Mouse (Mus musculus): ENCODE measurements around the gene Gga3. TPM values are rescaled to one million over a fixed set of nuclear protein-coding genes. Genes with fewer than 3 reads are reported as not detected.

The Gga3 gene
- polyA plus RNA-seq, 1 experiment from 2014 or later, result 19.2 TPM

DNA sequence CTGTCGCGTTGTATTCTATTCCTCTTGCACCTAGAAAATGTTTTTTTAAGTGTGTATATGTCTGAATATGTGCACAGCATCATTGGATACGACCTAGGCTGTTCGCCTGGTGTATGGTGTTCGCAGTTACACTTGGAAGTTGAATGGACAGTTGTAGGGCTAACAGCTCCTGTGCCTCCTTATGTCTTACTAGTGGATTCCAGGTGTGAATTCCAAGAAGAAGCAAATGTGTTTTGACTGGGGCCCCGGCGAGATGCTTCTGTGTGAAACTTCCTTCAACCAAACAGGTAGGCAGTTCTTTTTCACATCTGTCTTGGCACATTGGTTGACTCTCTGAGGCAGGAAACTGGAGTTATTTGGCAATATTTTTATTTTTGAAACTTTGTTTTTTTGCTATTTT lies 38.9 kb downstream of the Gga3 start:
- H3K27me3 ChIP-seq (replicated peaks; ENCODE audit: control insufficient read depth, insufficient read depth, low read length), result no peaks in the 10 kb centered on the region
- H3K9me3 ChIP-seq (ENCODE audit: control insufficient read depth, low read length), result no peaks in the 10 kb centered on the region
- peaks cover 37% of the 10 kb centered on the region for H3K36me3 ChIP-seq (ENCODE audit: control insufficient read depth, insufficient read depth, low read length)
- no peak overlapping the region for H3K27ac ChIP-seq (ENCODE audit: low read depth)
- H3K9ac ChIP-seq (ENCODE audit: low read length), result peak overlapping the region; percentile 76
- WGBS, result 21% methylated on average over 7 of the region's 7 CpGs
- H3K4me3 ChIP-seq (ENCODE audit: low read depth, low read length), result peak overlapping the region; percentile 92
- DNase-seq (ENCODE audit: low spot score) (no peak), ATAC-seq (replicated peaks; ENCODE audit: low FRiP score, low TSS enrichment, low read depth) (no peak)
- H3K4me2 ChIP-seq (ENCODE audit: low read length), result peak overlapping the region; percentile 69
- H3K4me1 ChIP-seq (replicated peaks; ENCODE audit: control insufficient read depth, insufficient read depth, low read length), result peaks cover 7% of the 10 kb centered on the region

DNA sequence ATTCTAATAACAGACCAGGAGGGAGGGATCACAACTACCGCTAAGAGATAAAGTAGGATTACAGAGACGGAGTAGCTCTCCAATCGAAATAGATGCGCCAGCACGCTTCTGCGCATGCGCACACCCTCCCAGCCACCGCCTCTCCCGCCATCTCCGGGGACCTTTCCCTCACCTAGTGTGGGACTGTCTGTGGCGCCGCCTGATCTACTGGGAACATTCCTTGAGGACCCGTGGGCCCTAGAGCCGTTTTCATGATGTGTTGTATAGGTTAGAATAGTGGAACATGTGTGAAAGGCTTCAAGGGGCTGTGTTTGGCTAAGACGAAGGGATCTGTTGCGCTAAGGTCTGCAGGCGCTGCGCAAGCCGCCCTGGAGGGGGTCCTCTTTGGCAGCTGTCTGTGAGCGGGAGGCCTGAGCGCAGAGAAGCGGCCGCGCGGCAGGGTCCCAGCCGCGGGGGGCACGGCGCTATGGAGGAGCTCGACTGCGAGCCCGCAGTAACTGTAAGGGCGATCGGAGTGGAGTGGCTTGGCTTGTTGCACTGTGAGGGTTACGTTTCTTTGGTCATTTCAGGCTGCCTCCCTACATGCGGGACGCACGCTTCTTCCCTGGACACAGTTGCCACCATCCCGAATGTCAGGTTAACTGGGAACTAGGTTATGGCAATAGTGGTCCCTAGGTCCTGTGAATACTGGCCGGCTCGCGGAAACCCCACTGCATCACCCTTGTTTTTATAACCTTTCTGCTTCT lies 39.6 kb downstream of the Gga3 start, which contains the start of gene Nup85:
TSS of gene Nup85 (plus strand) at position 371 of the 746 bp plus-strand sequence.
- Histone ChIP-seq H3K27ac (ENCODE audit: low read depth) (peak within 1 kb of the TSS; percentile 86), H3K9ac (ENCODE audit: low read length) (peak within 1 kb of the TSS; percentile 76), H3K36me3 (ENCODE audit: control insufficient read depth, insufficient read depth, low read length) (peaks cover 30% of the 10 kb centered on the region), H3K27me3 (replicated peaks; ENCODE audit: control insufficient read depth, insufficient read depth, low read length) (no peaks in the 10 kb centered on the region), H3K9me3 (ENCODE audit: control insufficient read depth, low read length) (no peaks in the 10 kb centered on the region), H3K4me1 (replicated peaks; ENCODE audit: control insufficient read depth, insufficient read depth, low read length) (peaks cover 7% of the 10 kb centered on the region), H3K4me3 (ENCODE audit: low read depth, low read length) (peak within 1 kb of the TSS; percentile 92), H3K4me2 (ENCODE audit: low read length) (peak within 1 kb of the TSS; percentile 69)
- ATAC-seq (replicated peaks; ENCODE audit: low FRiP score, low TSS enrichment, low read depth), result peak; percentile 93
- WGBS, result under 1% methylated on average over 42 of the region's 42 CpGs
- peak; percentile 100 for DNase-seq (ENCODE audit: low spot score)

DNA sequence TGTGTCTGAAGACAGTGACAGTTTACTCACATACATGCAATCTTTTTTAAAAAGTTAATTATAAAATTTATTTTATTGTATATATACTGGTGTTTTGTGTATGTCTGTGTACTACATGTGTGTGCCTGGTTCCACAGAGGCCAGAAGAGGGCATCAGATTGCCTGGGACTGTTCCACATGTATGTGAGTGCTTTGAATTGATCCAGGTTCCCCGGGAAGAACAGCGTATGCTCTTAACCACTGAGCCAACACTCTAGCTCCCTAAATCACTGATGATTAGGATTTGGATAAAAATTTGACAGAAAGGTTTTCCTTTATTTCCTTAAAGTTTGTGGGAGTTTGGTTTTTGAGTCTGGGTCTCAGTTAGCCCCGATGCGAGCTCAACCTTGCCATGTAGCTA lies 40.4 kb downstream of the Gga3 start:
- 41% methylated on average over 4 of the region's 4 CpGs for WGBS
- peaks cover 7% of the 10 kb centered on the region for H3K4me1 ChIP-seq (replicated peaks; ENCODE audit: control insufficient read depth, insufficient read depth, low read length)
- DNase-seq (ENCODE audit: low spot score), result peak; percentile 58
- peaks cover 21% of the 10 kb centered on the region for H3K36me3 ChIP-seq (ENCODE audit: control insufficient read depth, insufficient read depth, low read length)
- peak overlapping the region; percentile 92 for H3K4me3 ChIP-seq (ENCODE audit: low read depth, low read length)
- H3K9ac ChIP-seq (ENCODE audit: low read length), result peak overlapping the region; percentile 76; the same call in 1 of the 2 replicates
- H3K27me3 ChIP-seq (replicated peaks; ENCODE audit: control insufficient read depth, insufficient read depth, low read length), result no peaks in the 10 kb centered on the region
- no peak; the same call in 1 of the 2 replicates for ATAC-seq (replicated peaks; ENCODE audit: low FRiP score, low TSS enrichment, low read depth)
- H3K9me3 ChIP-seq (ENCODE audit: control insufficient read depth, low read length), result no peaks in the 10 kb centered on the region
- peak overlapping the region; percentile 69 for H3K4me2 ChIP-seq (ENCODE audit: low read length)
- H3K27ac ChIP-seq (ENCODE audit: low read depth), result peak overlapping the region; percentile 86

DNA sequence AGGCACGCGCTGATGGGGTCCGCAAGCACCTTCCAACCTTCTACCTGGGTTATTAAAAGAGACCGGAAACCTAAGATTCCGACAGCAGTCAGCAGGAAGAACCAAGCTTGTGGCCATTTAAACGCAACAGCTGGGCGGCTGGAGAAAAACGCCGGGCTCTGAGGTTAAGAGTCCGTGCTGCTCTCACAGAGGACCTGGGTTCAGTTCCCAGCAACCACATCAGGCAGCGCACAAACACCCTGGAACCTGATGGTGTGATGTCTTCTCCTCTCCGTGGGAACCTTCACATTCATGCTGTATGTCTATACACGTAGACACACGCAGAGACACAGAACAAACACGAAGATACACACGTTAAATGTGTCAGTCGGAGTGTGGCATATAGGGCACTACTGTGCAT lies 48.1 kb downstream of the Gga3 start:
- Histone ChIP-seq H3K9ac (ENCODE audit: low read length) (no peak overlapping the region), H3K4me2 (ENCODE audit: low read length) (no peak overlapping the region), H3K9me3 (ENCODE audit: control insufficient read depth, low read length) (no peaks in the 10 kb centered on the region), H3K27ac (ENCODE audit: low read depth) (no peak overlapping the region), H3K27me3 (replicated peaks; ENCODE audit: control insufficient read depth, insufficient read depth, low read length) (no peaks in the 10 kb centered on the region), H3K4me3 (ENCODE audit: low read depth, low read length) (no peak overlapping the region), H3K4me1 (replicated peaks; ENCODE audit: control insufficient read depth, insufficient read depth, low read length) (no peaks in the 10 kb centered on the region), H3K36me3 (ENCODE audit: control insufficient read depth, insufficient read depth, low read length) (no peaks in the 10 kb centered on the region)
- DNase-seq (ENCODE audit: low spot score), result no peak
- WGBS, result 76% methylated on average over 17 of the region's 17 CpGs
- ATAC-seq (replicated peaks; ENCODE audit: low FRiP score, low TSS enrichment, low read depth), result no peak

DNA sequence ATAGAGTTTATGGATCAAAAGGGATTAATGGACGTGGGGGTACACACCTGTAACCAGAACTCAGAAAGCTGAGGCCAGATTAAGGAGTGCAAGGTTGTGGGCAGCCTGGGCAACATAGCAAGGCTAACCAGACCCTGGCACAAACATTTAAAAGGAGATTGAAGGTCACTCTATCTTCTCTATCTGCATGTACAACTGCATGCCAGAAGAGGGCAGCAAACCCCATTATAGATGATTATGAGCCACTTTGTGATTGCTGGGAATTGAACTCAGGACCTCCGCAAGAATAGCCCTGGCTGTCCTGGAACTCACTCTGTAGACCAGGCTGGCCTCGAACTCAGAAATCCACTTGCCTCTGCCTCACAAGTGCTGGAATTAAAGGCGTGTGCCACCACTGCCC lies 51.1 kb downstream of the Gga3 start:
- WGBS, result 62% methylated on average over 4 of the region's 4 CpGs
- Histone ChIP-seq H3K9ac (ENCODE audit: low read length) (no peak overlapping the region), H3K27me3 (replicated peaks; ENCODE audit: control insufficient read depth, insufficient read depth, low read length) (no peaks in the 10 kb centered on the region), H3K9me3 (ENCODE audit: control insufficient read depth, low read length) (no peaks in the 10 kb centered on the region), H3K27ac (ENCODE audit: low read depth) (no peak overlapping the region), H3K4me1 (replicated peaks; ENCODE audit: control insufficient read depth, insufficient read depth, low read length) (no peaks in the 10 kb centered on the region), H3K4me2 (ENCODE audit: low read length) (no peak overlapping the region), H3K4me3 (ENCODE audit: low read depth, low read length) (no peak overlapping the region), H3K36me3 (ENCODE audit: control insufficient read depth, insufficient read depth, low read length) (no peaks in the 10 kb centered on the region)
- no peak for DNase-seq (ENCODE audit: low spot score)
- ATAC-seq (replicated peaks; ENCODE audit: low FRiP score, low TSS enrichment, low read depth), result no peak

DNA sequence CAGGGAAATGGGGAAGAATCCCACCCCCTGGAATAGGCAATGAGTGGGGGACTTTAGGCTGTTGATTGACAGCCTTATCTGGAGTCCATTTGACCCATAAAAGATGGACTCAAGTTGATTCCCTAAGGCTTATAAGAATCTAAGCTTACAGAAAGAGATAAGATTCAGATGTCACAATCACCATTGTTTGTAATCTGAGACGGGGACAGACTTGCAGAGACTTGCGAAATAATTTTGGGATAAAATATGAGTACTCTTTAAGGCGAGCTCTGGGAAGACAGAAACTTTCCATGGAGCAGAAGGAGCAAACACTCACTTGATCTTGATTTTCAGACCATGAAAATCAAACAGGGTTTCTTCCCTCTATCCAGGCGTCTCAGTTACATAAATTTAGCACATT lies 60.3 kb downstream of the Gga3 start:
- H3K27ac ChIP-seq (ENCODE audit: low read depth), result no peak overlapping the region
- ATAC-seq (replicated peaks; ENCODE audit: low FRiP score, low TSS enrichment, low read depth), result no peak
- H3K4me2 ChIP-seq (ENCODE audit: low read length), result no peak overlapping the region
- no peak overlapping the region for H3K4me3 ChIP-seq (ENCODE audit: low read depth, low read length)
- WGBS, result 72% methylated on average over 4 of the region's 4 CpGs
- H3K27me3 ChIP-seq (replicated peaks; ENCODE audit: control insufficient read depth, insufficient read depth, low read length), result no peaks in the 10 kb centered on the region
- no peaks in the 10 kb centered on the region for H3K4me1 ChIP-seq (replicated peaks; ENCODE audit: control insufficient read depth, insufficient read depth, low read length)
- no peak for DNase-seq (ENCODE audit: low spot score)
- H3K9me3 ChIP-seq (ENCODE audit: control insufficient read depth, low read length), result no peaks in the 10 kb centered on the region
- no peak overlapping the region for H3K9ac ChIP-seq (ENCODE audit: low read length)
- H3K36me3 ChIP-seq (ENCODE audit: control insufficient read depth, insufficient read depth, low read length), result no peaks in the 10 kb centered on the region

DNA sequence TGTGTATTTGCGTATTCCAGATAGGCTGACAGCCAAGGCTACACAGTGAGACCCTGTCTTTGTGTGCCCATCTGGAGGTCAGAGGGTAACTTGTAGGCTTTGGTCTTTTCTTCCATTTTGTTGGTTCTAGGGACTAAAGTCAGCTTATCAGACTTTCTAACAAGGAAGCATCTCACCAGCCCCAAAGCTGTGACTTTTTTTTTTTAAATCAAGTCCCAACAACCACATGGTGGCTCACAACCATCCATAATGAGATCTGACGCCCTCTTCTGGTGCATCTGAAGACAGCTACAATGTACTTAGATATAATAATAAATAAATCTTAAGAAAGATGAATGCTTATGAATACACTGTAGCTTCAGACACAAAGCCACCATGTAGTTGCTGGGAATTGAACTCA lies 65.8 kb downstream of the Gga3 start:
- 59% methylated on average over 2 of the region's 2 CpGs for WGBS
- H3K4me1 ChIP-seq (replicated peaks; ENCODE audit: control insufficient read depth, insufficient read depth, low read length), result peaks cover 8% of the 10 kb centered on the region; the same call in 1 of the 2 replicates
- no peak overlapping the region for H3K9ac ChIP-seq (ENCODE audit: low read length)
- no peak overlapping the region for H3K4me3 ChIP-seq (ENCODE audit: low read depth, low read length)
- ATAC-seq (replicated peaks; ENCODE audit: low FRiP score, low TSS enrichment, low read depth), result no peak
- no peaks in the 10 kb centered on the region for H3K27me3 ChIP-seq (replicated peaks; ENCODE audit: control insufficient read depth, insufficient read depth, low read length)
- no peak overlapping the region for H3K4me2 ChIP-seq (ENCODE audit: low read length)
- no peak for DNase-seq (ENCODE audit: low spot score)
- H3K27ac ChIP-seq (ENCODE audit: low read depth), result no peak overlapping the region
- H3K36me3 ChIP-seq (ENCODE audit: control insufficient read depth, insufficient read depth, low read length), result peaks cover 15% of the 10 kb centered on the region
- H3K9me3 ChIP-seq (ENCODE audit: control insufficient read depth, low read length), result no peaks in the 10 kb centered on the region

DNA sequence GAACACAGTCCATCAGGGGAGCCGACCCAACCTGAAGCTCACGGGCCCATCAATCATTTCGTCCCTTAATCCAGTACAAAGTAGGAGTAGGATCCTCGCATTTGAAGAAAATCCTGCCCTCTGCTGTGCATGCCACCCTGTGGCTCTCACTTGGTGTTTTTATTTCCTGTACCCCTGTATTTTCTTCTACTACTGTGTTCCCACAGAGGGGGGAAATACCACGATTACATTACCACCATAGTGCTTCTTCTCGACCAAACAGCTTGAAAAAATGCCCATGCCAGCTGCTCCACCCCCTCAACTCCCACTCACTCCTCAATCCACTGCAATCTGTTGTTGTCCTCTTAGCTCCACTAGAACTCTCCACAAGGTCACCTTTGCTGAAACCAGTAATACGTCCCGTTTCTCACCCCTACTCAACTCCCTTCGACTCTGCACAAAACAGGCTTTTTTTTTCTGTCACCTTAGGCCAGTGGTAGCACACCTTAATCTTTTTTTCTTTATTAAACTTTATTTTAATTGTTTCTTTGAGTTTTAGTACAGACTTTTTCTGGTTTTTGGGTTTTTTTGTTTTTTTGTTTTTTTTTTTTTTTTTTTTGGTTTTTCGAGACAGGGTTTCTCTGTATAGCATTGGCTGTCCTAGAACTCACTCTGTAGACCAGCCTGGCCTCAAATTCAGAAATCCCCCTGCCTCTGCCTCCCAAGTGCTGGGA lies 66.8 kb downstream of the Gga3 start:
- Histone ChIP-seq H3K4me1 (replicated peaks; ENCODE audit: control insufficient read depth, insufficient read depth, low read length) (peaks cover 8% of the 10 kb centered on the region; the same call in 1 of the 2 replicates), H3K36me3 (ENCODE audit: control insufficient read depth, insufficient read depth, low read length) (peaks cover 25% of the 10 kb centered on the region), H3K27ac (ENCODE audit: low read depth) (peak overlapping the region; percentile 99), H3K4me3 (ENCODE audit: low read depth, low read length) (peak overlapping the region; percentile 97; the same call in 1 of the 2 replicates), H3K4me2 (ENCODE audit: low read length) (peak overlapping the region; percentile 48), H3K27me3 (replicated peaks; ENCODE audit: control insufficient read depth, insufficient read depth, low read length) (no peaks in the 10 kb centered on the region), H3K9me3 (ENCODE audit: control insufficient read depth, low read length) (no peaks in the 10 kb centered on the region), H3K9ac (ENCODE audit: low read length) (no peak overlapping the region)
- WGBS, result 83% methylated on average over 10 of the region's 10 CpGs
- DNase-seq (ENCODE audit: low spot score) (peak; percentile 54), ATAC-seq (replicated peaks; ENCODE audit: low FRiP score, low TSS enrichment, low read depth) (no peak)

All from intestine, embryonic 14.5 days (tissue).